Mouse (Mus musculus) heart, embryonic 15.5 days (tissue): ENCODE data around the gene Gng5. TPM values are rescaled to one million over a fixed set of nuclear protein-coding genes. Genes with fewer than 3 reads are reported as not detected.

ENCODE experiments used
- ATAC-seq: fragments of 200-750 bp; cut with Nextera tagmentation; replicated peaks from 2 replicates; pipeline ENCODE4 v1.8.0; 2017; ENCODE audit warnings: low read depth, moderate TSS enrichment; ENCODE audit not compliant: insufficient number of reproducible peaks, insufficient read depth, low FRiP score
- H3K27ac ChIP-seq: fragments of 300-500 bp; sonication (generic); 2 replicates; pipeline ENCODE4 v1.5.1; 2015; ENCODE audit warnings: mild to moderate bottlenecking, inconsistent platforms
- H3K27me3 ChIP-seq: fragments of 300-500 bp; sonication (generic); 2 replicates; pipeline ENCODE4 v1.6.1; 2015; ENCODE audit warnings: inconsistent platforms
- H3K36me3 ChIP-seq: fragments of 300-500 bp; sonication (generic); 2 replicates; pipeline ENCODE4 v1.6.1; 2015; ENCODE audit warnings: mild to moderate bottlenecking, inconsistent platforms
- H3K4me1 ChIP-seq: fragments of 300-500 bp; sonication (generic); replicated peaks from 2 replicates; pipeline ENCODE4 v1.6.1; 2015; ENCODE audit warnings: inconsistent platforms
- H3K4me2 ChIP-seq: fragments of 300-500 bp; sonication (generic); 2 replicates; pipeline ENCODE4 v1.6.1; 2015; ENCODE audit warnings: inconsistent platforms, mild to moderate bottlenecking, moderate library complexity
- H3K4me3 ChIP-seq: fragments of 300-500 bp; sonication (generic); 2 replicates; pipeline ENCODE4 v1.5.1; 2015; ENCODE audit warnings: mild to moderate bottlenecking, inconsistent platforms
- H3K9ac ChIP-seq: fragments of 300-500 bp; sonication (generic); 2 replicates; pipeline ENCODE4 v1.6.1; 2015; ENCODE audit warnings: mild to moderate bottlenecking, inconsistent platforms
- H3K9me3 ChIP-seq: fragments of 300-500 bp; sonication (generic); replicated peaks from 2 replicates; pipeline ENCODE4 v1.6.1; 2016; ENCODE audit warnings: inconsistent platforms
- WGBS: fragments of 180-500 bp; shearing (Covaris S2); methylation state at CpG from one replicate; pipeline ENCODE4 v1.1.7; 2015; ENCODE audit warnings: mixed read lengths; 5-methylcytosine and 5-hydroxymethylcytosine counted together
- polyA plus RNA-seq: library from polyadenylated mRNA; unstranded; fragments of >200 nt; fragmentation: Nextera tagmentation; extraction: Ambion mirVana; gene quantifications from 2 replicates; pipeline ENCODE4 v1.2.1, GENCODE M21; 2015

Gng5 gene
- polyA plus RNA-seq, 1 experiment from 2014 or later = 1,307 TPM

GRCm38 (mm10) chr3:146543632-146544031, 44.0 kb downstream of the Gng5 start:
- WGBS = 21% methylated on average over 1 of the region's 1 CpGs
- no peak for ATAC-seq

DNA sequence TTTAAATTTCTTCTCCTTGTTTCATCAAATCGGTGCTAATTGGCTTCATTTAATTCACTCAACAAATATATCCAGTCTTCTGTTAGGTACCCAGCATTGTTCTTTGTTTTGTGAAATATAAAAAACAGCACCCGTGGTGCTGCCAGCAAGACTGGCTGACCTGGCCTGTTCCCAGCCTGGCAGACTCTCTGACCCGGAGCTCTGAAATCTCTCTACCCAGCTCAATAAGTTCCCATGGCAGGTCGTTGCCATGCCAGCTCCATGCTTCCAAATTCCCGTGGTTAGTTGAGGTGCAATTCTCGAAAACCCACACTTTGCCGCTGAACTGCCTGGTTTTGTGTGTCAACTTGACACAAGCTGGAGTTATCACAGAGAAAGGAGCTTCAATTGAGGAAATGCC, 55.2 kb downstream of the Gng5 start:
- Histone ChIP-seq H3K36me3 (no peaks in the 10 kb centered on the region), H3K9ac (no peak overlapping the region), H3K27me3 (no peaks in the 10 kb centered on the region), H3K4me2 (no peak overlapping the region), H3K4me1 (0 out of 2 replicates have a peak, but pooled peaks cover 3% of the 10 kb centered on the region), H3K9me3 (no peaks in the 10 kb centered on the region), H3K4me3 (no peak overlapping the region), H3K27ac (no peak overlapping the region)
- 81% methylated on average over 7 of the region's 7 CpGs for WGBS
- ATAC-seq = no peak

More at GRCm38 (mm10) chr3:146543632-146544031, 44.0 kb downstream of the Gng5 start:
- Histone ChIP-seq H3K27ac (no peak overlapping the region), H3K9ac (no peak overlapping the region), H3K4me1 (no peaks in the 10 kb centered on the region), H3K36me3 (no peaks in the 10 kb centered on the region), H3K9me3 (no peaks in the 10 kb centered on the region), H3K4me2 (no peak overlapping the region), H3K4me3 (no peak overlapping the region), H3K27me3 (no peaks in the 10 kb centered on the region)

Other genes with a start within 250 kb of the Gng5 start
- 15.5 and 20.1 TPM in 2 replicates for gene Ssx2ip, start 95.2 kb upstream of the Gng5 start, polyA plus RNA-seq
- gene Ctbs, start 50.0 kb upstream of the Gng5 start, polyA plus RNA-seq = 7.5 and 8.6 TPM in 2 replicates
- gene Spata1, start 54 bp upstream of the Gng5 start, polyA plus RNA-seq = 4.2 and 5.8 TPM in 2 replicates
- gene Rpf1, start 21.6 kb downstream of the Gng5 start, polyA plus RNA-seq = 33.6 and 35.5 TPM in 2 replicates
- gene Uox, start 70.6 kb downstream of the Gng5 start, polyA plus RNA-seq = 0.11 TPM in 1 of 2 replicates, not detected in the other
- gene Dnase2b, start 115.8 kb downstream of the Gng5 start, polyA plus RNA-seq = not detected in 2 replicates
- 0.10 TPM in 1 of 2 replicates, not detected in the other for gene 4930503B20Rik, start 151.5 kb downstream of the Gng5 start, polyA plus RNA-seq
- gene Samd13, start 185.8 kb downstream of the Gng5 start, polyA plus RNA-seq = 2.1 and 3.1 TPM in 2 replicates